Mouse (Mus musculus) liver, adult 2 months (tissue): Measurements from ENCODE around the gene Dnah14. TPM values are rescaled to one million over a fixed set of nuclear protein-coding genes. Genes with fewer than 3 reads are reported as not detected.

Experiments used
- DNase-seq: peaks from one replicate; pipeline ENCODE4 v3.0.0-alpha.2; 2011; ENCODE audit warnings: low read depth, low spot score; ENCODE audit errors: extremely low read depth
- H3K27ac ChIP-seq: fragments of 200-500 bp; replicated peaks from 2 replicates; pipeline ENCODE4 v1.5.1; 2012; ENCODE audit warnings: low read depth, mild to moderate bottlenecking, control low read depth, inconsistent platforms, low read length; ENCODE audit not compliant: insufficient read depth
- H3K27me3 ChIP-seq: fragments of 200-500 bp; 2 replicates; pipeline ENCODE4 v1.6.1; 2012; ENCODE audit warnings: mild to moderate bottlenecking, moderate library complexity, low read length, inconsistent platforms; ENCODE audit not compliant: control insufficient read depth, insufficient read depth
- H3K36me3 ChIP-seq: fragments of 200-500 bp; 2 replicates; pipeline ENCODE4 v1.6.1; 2012; ENCODE audit warnings: low read length, inconsistent platforms; ENCODE audit not compliant: control insufficient read depth, insufficient read depth
- H3K4me1 ChIP-seq: fragments of 200-500 bp; 2 replicates; pipeline ENCODE4 v1.6.1; 2011; ENCODE audit warnings: low read length; ENCODE audit not compliant: control insufficient read depth, insufficient read depth
- H3K4me3 ChIP-seq: fragments of 200-500 bp; 2 replicates; pipeline ENCODE4 v1.5.1; 2011; ENCODE audit warnings: low read depth, mild to moderate bottlenecking, control low read depth, low read length, moderate library complexity; ENCODE audit not compliant: insufficient read depth
- H3K79me2 ChIP-seq: fragments of 200-500 bp; 2 replicates; pipeline ENCODE4 v1.6.1; 2012; ENCODE audit warnings: inconsistent platforms, mild to moderate bottlenecking, low read length, moderate library complexity; ENCODE audit not compliant: control insufficient read depth, insufficient read depth
- H3K9ac ChIP-seq: fragments of 200-500 bp; 2 replicates; pipeline ENCODE4 v1.6.1; 2012; ENCODE audit warnings: low read depth, mild to moderate bottlenecking, control low read depth, inconsistent platforms, low read length
- CTCF ChIP-seq: fragments of 200-500 bp; IDR thresholded peaks from 2 replicates; pipeline ENCODE4 v1.5.1; 2011; ENCODE audit warnings: low read depth, low read length, control low read depth
- POLR2A ChIP-seq: fragments of 200-500 bp; IDR thresholded peaks from 2 replicates; pipeline ENCODE4 v1.6.1; 2011; ENCODE audit warnings: low read length, control low read depth; ENCODE audit not compliant: insufficient read depth; ENCODE audit errors: extremely low read depth
- WGBS: fragments of 180-500 bp; shearing (Covaris S2); methylation state at CpG from one replicate; pipeline ENCODE4 v1.1.7; 2018; 5-methylcytosine and 5-hydroxymethylcytosine counted together
- polyA plus RNA-seq: library from polyadenylated mRNA; depleted of rRNA; stranded (reverse); fragments of >200 nt; gene quantifications from 2 replicates; pipeline ENCODE4 v1.2.3, GENCODE M21; 2012
- total RNA-seq: library from RNA; depleted of rRNA; stranded (reverse); fragments of >200 nt; gene quantifications from 2 replicates; pipeline ENCODE4 v1.2.3, GENCODE M21; 2014

Dnah14 gene
- total and polyA plus RNA-seq, 2 experiments = not detected

- H3K27ac ChIP-seq = no peak overlapping the region
- TF ChIP-seq CTCF = no peak
- H3K27me3 ChIP-seq = no peaks in the 10 kb centered on the region
- H3K36me3 ChIP-seq = peaks cover 16% of the 10 kb centered on the region
- no peaks in the 10 kb centered on the region for H3K79me2 ChIP-seq
- 89% methylated on average over 18 of the region's 18 CpGs for WGBS
- H3K9ac ChIP-seq = no peak overlapping the region
- no peak for DNase-seq
- no peaks in the 10 kb centered on the region for H3K4me1 ChIP-seq
- H3K4me3 ChIP-seq = no peak overlapping the region
Measured at GRCm38 (mm10) chr1:181811481-181812223, 235.3 kb downstream of the Dnah14 start.

- no peak for DNase-seq
- WGBS = 99% methylated on average over 7 of the region's 7 CpGs
- no peaks in the 10 kb centered on the region for H3K79me2 ChIP-seq
- no peak overlapping the region for H3K4me3 ChIP-seq
- no peak overlapping the region for H3K27ac ChIP-seq
- H3K27me3 ChIP-seq = no peaks in the 10 kb centered on the region
- H3K36me3 ChIP-seq = peaks cover 31% of the 10 kb centered on the region
- H3K9ac ChIP-seq = no peak overlapping the region
- H3K4me1 ChIP-seq = no peaks in the 10 kb centered on the region
- TF ChIP-seq CTCF (no peak), POLR2A (no peak)
Measured at GRCm38 (mm10) chr1:181826716-181827115, 250.4 kb downstream of the Dnah14 start.

DNA sequence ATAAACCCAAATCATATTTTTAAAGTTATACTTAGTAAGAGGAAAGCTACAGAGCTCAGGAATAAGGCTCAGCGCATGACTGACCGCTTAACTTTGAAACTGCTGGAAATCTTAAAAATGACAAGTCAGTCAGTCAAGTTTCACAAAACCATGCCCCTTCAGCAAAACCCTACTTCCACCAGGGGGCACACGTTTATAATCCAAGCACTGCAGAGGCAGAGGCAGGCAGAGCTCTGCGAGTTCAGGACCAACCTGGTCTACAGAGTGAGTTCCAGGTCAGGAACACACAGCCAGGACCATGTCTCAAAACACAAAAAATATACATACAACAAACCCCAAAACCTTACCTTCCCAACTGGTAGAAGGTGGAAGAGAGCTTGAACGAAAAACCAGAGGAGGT, 252.0 kb downstream of the Dnah14 start:
- WGBS = 97% methylated on average over 5 of the region's 5 CpGs
- H3K27me3 ChIP-seq = no peaks in the 10 kb centered on the region
- H3K79me2 ChIP-seq = no peaks in the 10 kb centered on the region
- no peak for DNase-seq
- no peaks in the 10 kb centered on the region for H3K4me1 ChIP-seq
- H3K36me3 ChIP-seq = peaks cover 33% of the 10 kb centered on the region
- no peak overlapping the region for H3K27ac ChIP-seq
- no peak overlapping the region for H3K9ac ChIP-seq
- no peak overlapping the region for H3K4me3 ChIP-seq
- no peak for TF ChIP-seq POLR2A
- peak; percentile 39 for TF ChIP-seq CTCF

- no peak for DNase-seq
- no peak overlapping the region for H3K9ac ChIP-seq
- TF ChIP-seq CTCF (no peak), POLR2A (no peak)
- H3K4me3 ChIP-seq = no peak overlapping the region
- no peaks in the 10 kb centered on the region for H3K4me1 ChIP-seq
- peaks cover 38% of the 10 kb centered on the region for H3K36me3 ChIP-seq
- peaks cover under 1% of the 10 kb centered on the region; the same call in 1 of the 2 replicates for H3K79me2 ChIP-seq
- WGBS = 93% methylated on average over 5 of the region's 5 CpGs
- no peak overlapping the region for H3K27ac ChIP-seq
- H3K27me3 ChIP-seq = no peaks in the 10 kb centered on the region
Measured at GRCm38 (mm10) chr1:181832720-181833119, 256.4 kb downstream of the Dnah14 start.

- TF ChIP-seq POLR2A = no peak
- 83% methylated on average over 6 of the region's 6 CpGs for WGBS
- no peak for DNase-seq
- Histone ChIP-seq H3K79me2 (peaks cover 4% of the 10 kb centered on the region; the same call in 1 of the 2 replicates), H3K9ac (no peak overlapping the region), H3K4me3 (no peak overlapping the region), H3K27ac (no peak overlapping the region), H3K4me1 (no peaks in the 10 kb centered on the region), H3K36me3 (peaks cover 38% of the 10 kb centered on the region), H3K27me3 (no peaks in the 10 kb centered on the region)
Measured at GRCm38 (mm10) chr1:181833143-181833542, 256.8 kb downstream of the Dnah14 start.

GRCm38 (mm10) chr1:181838111-181838510, 261.8 kb downstream of the Dnah14 start:
- Histone ChIP-seq H3K27ac (no peak overlapping the region), H3K4me1 (peaks cover 8% of the 10 kb centered on the region; the same call in 1 of the 2 replicates), H3K79me2 (peaks cover 8% of the 10 kb centered on the region), H3K9ac (no peak overlapping the region), H3K27me3 (no peaks in the 10 kb centered on the region), H3K4me3 (no peak overlapping the region), H3K36me3 (peaks cover 24% of the 10 kb centered on the region)
- DNase-seq = no peak
- WGBS = 89% methylated on average over 5 of the region's 5 CpGs
- no peak for TF ChIP-seq CTCF
- TF ChIP-seq POLR2A = no peak
